Mouse (Mus musculus): ENCODE measurements at regions not wholly inside any gene's neighbourhood (a gene's known extent, or its start where the extent isn't known, plus 50 kb on each side); places are given as distances from the start of the nearest gene placed in this dataset.

DNA sequence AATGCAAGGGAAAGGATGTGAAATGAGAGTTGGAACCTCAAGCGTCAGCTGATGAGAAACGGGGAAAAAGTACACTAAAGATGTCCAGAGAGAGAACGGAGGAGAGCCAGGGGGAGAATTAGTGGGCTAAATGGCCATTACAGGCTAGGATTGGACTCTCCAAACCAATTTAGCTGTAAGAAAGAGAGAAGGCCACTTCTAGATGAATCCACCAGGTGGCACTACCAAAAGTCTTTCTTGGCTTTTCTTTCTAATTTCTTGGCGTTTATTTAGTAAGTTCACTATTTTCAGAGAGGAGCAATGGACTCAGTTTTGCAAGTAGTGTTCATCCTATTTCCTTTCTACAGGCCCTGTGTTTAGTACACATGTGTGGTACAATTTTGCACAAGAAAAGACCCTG is 97.6 kb downstream of the Arrdc4 start:
- TF ChIP-seq CTCF (IDR thresholded peaks at IDR 0.05; ENCODE audit: borderline replicate concordance, insufficient read depth, low read length) (no peak), POLR2A (IDR thresholded peaks at IDR 0.05; ENCODE audit: low read depth, low read length) (no peak)
